Mouse (Mus musculus) C2C12 (cell line): ENCODE results near the gene Casp9.

Source experiments
- CEBPB ChIP-seq: IDR thresholded peaks from one replicate; pipeline ENCODE4 v1.6.1; 2011; ENCODE audit warnings: low read depth, mild to moderate bottlenecking, control low read depth, moderate library complexity
- CTCF ChIP-seq: IDR thresholded peaks from one replicate; pipeline ENCODE4 v1.5.1; 2011; ENCODE audit not compliant: control insufficient read depth, insufficient read depth, insufficient read length
- FOSL1 ChIP-seq: IDR thresholded peaks from one replicate; pipeline ENCODE4 v1.8.0; 2011; ENCODE audit warnings: mild to moderate bottlenecking, low read length; ENCODE audit not compliant: poor library complexity, insufficient read depth, severe bottlenecking
- MAX ChIP-seq: IDR thresholded peaks from one replicate; pipeline ENCODE4 v1.6.1; 2011; ENCODE audit warnings: mild to moderate bottlenecking, control low read depth
- MYOD1 ChIP-seq: IDR thresholded peaks from one replicate; pipeline ENCODE4 v1.6.1; 2011; ENCODE audit warnings: low read depth; ENCODE audit not compliant: control insufficient read depth, insufficient read length
- MYOG ChIP-seq: IDR thresholded peaks from one replicate; pipeline ENCODE4 v1.6.1; 2011; ENCODE audit not compliant: control insufficient read depth, insufficient read length; ENCODE audit errors: extremely low read depth
- USF1 ChIP-seq: IDR thresholded peaks from one replicate; pipeline ENCODE4 v1.6.1; 2011; ENCODE audit warnings: low read depth, mild to moderate bottlenecking, control low read depth, moderate library complexity

DNA sequence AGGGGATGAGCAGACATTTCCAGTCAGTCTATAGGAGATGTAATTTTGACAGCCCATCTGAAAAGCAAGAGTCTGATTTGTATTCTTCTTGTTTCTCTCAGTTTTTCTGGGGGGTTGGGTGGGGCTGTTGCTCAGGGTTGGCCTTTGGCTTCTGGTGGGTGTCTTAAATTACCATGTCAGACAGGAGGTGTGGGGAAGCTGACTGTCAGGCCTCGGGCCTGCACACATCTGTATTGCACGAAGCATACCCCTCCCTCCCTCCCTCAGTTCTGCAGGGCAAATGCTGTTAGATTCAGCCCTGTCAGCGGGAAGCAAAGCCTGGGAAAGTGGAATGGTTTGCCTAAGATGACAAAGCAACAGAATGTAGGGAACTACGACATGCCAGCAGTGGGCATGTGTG lies 3.5 kb downstream of the Casp9 start:
- TF ChIP-seq CTCF (no peak), MYOD1 (no peak), USF1 (no peak), MAX (no peak), MYOG (no peak), FOSL1 (no peak), CEBPB (no peak)
